Mouse (Mus musculus): Measurements from ENCODE around the gene Thrap3. TPM values are rescaled to one million over a fixed set of nuclear protein-coding genes. Genes with fewer than 3 reads are reported as not detected.
A peak's percentile ranks its signal among the peaks of the same experiment; 100 is the strongest.

Gene Thrap3
- 100 to 1,000 TPM; 112 to 128 (median 121) TPM for total RNA-seq (2022)

GRCm38 (mm10) chr4:126202303-126203181 is at the start of gene Thrap3:
Gene Thrap3, minus strand, starts transcription at chr4:126202760.
- DNase-seq (ENCODE audit: low spot score) = peak; percentile 99

- DNase-seq (ENCODE audit: low spot score) = peak; percentile 85
These were observed 49.2 kb upstream of the Thrap3 start for GRCm38 (mm10) chr4:126251655-126252254.

GRCm38 (mm10) chr4:126250659-126251058 is 48.1 kb upstream of the Thrap3 start:
- no peak for DNase-seq (ENCODE audit: low spot score)

GRCm38 (mm10) chr4:126248261-126248868 is 45.8 kb upstream of the Thrap3 start:
- no peak for DNase-seq (ENCODE audit: low spot score)

GRCm38 (mm10) chr4:126246202-126246889 is 43.8 kb upstream of the Thrap3 start:
- DNase-seq (ENCODE audit: low spot score) = no peak

GRCm38 (mm10) chr4:126242510-126242909 is 40.0 kb upstream of the Thrap3 start:
- DNase-seq (ENCODE audit: low spot score) = peak; percentile 38

GRCm38 (mm10) chr4:126241956-126242355 is 39.4 kb upstream of the Thrap3 start:
- DNase-seq (ENCODE audit: low spot score) = no peak

- DNase-seq (ENCODE audit: low spot score) = no peak
These were observed 37.4 kb upstream of the Thrap3 start for GRCm38 (mm10) chr4:126239862-126240475.

- DNase-seq (ENCODE audit: low spot score) = peak; percentile 71
These were observed 35.2 kb upstream of the Thrap3 start for GRCm38 (mm10) chr4:126237721-126238242.

GRCm38 (mm10) chr4:126236467-126237280 is 34.1 kb upstream of the Thrap3 start:
- DNase-seq (ENCODE audit: low spot score) = no peak

- DNase-seq (ENCODE audit: low spot score) = no peak
These were observed 32.6 kb upstream of the Thrap3 start for GRCm38 (mm10) chr4:126235191-126235590.

- no peak for DNase-seq (ENCODE audit: low spot score)
These were observed 32.1 kb upstream of the Thrap3 start for GRCm38 (mm10) chr4:126234496-126235175.

GRCm38 (mm10) chr4:126233676-126234308 is 31.2 kb upstream of the Thrap3 start:
- no peak for DNase-seq (ENCODE audit: low spot score)

- no peak for DNase-seq (ENCODE audit: low spot score)
These were observed 27.3 kb upstream of the Thrap3 start for GRCm38 (mm10) chr4:126229900-126230299.

- DNase-seq (ENCODE audit: low spot score) = no peak
These were observed 25.6 kb upstream of the Thrap3 start for GRCm38 (mm10) chr4:126228144-126228543.

GRCm38 (mm10) chr4:126227077-126227761 is 24.7 kb upstream of the Thrap3 start:
- peak; percentile 96 for DNase-seq (ENCODE audit: low spot score)

- no peak for DNase-seq (ENCODE audit: low spot score)
These were observed 24.1 kb upstream of the Thrap3 start for GRCm38 (mm10) chr4:126226640-126227039.

GRCm38 (mm10) chr4:126222631-126223030 is 20.1 kb upstream of the Thrap3 start:
- no peak for DNase-seq (ENCODE audit: low spot score)

- DNase-seq (ENCODE audit: low spot score) = no peak
These were observed 17.5 kb upstream of the Thrap3 start for GRCm38 (mm10) chr4:126220045-126220444.
